Mouse (Mus musculus): Measurements from ENCODE around the gene Zfp672. TPM values are rescaled to one million over a fixed set of nuclear protein-coding genes. Genes with fewer than 3 reads are reported as not detected.

Gene Zfp672
- 35.2 and 38.3 TPM in 2 replicates for polyA plus RNA-seq (2012; rRNA removed)

GRCm38 (mm10) chr11:58330276-58331148 is at the start of gene Zfp672, which contains the start of gene Sh3bp5l:
Gene Zfp672, minus strand, starts transcription at chr11:58330339.
Gene Sh3bp5l, plus strand, starts transcription at chr11:58330724.

GRCm38 (mm10) chr11:58378763-58379278 is 48.7 kb upstream of the Zfp672 start, which contains the start of gene Lypd8:
Gene Lypd8, plus strand, starts transcription at chr11:58379043.

GRCm38 (mm10) chr11:58306860-58307308 is 23.3 kb downstream of the Zfp672 start, which contains the start of gene Zfp692:
Gene Zfp692, plus strand, starts transcription at chr11:58307069.

GRCm38 (mm10) chr11:58274572-58274971 is 55.6 kb downstream of the Zfp672 start, which contains the start of gene 4930438A08Rik:
Gene 4930438A08Rik, plus strand, starts transcription at chr11:58274799.

Other genes with a start within 250 kb of the Zfp672 start
- gene Gm12248, start 237.2 kb downstream of the Zfp672 start, polyA plus RNA-seq (2012; rRNA removed) = not detected in 2 replicates
- gene Cnot8, start 226.2 kb downstream of the Zfp672 start, polyA plus RNA-seq (2012; rRNA removed) = 107 and 111 TPM in 2 replicates
- gene Gemin5, start 161.8 kb downstream of the Zfp672 start, polyA plus RNA-seq (2012; rRNA removed) = 11.3 and 12.1 TPM in 2 replicates
- gene Mrpl22, start 158.7 kb downstream of the Zfp672 start, polyA plus RNA-seq (2012; rRNA removed) = 77.5 and 91.2 TPM in 2 replicates
- 2.6 and 4.7 TPM in 2 replicates for gene Igtp, start 130.8 kb downstream of the Zfp672 start, polyA plus RNA-seq (2012; rRNA removed)
- 2.0 and 2.4 TPM in 2 replicates for gene Irgm2, start 130.7 kb downstream of the Zfp672 start, polyA plus RNA-seq (2012; rRNA removed)
- gene 4930438A08Rik, start 55.5 kb downstream of the Zfp672 start, polyA plus RNA-seq (2012; rRNA removed) = 0.04 and 0.05 TPM in 2 replicates
- gene Zfp692, start 23.3 kb downstream of the Zfp672 start, polyA plus RNA-seq (2012; rRNA removed) = 62.8 and 69.6 TPM in 2 replicates
- gene Sh3bp5l, start 385 bp upstream of the Zfp672 start, polyA plus RNA-seq (2012; rRNA removed) = 38.0 and 39.2 TPM in 2 replicates
- 0.11 and 0.13 TPM in 2 replicates for gene Lypd8, start 48.7 kb upstream of the Zfp672 start, polyA plus RNA-seq (2012; rRNA removed)
- gene 1810065E05Rik, start 90.8 kb upstream of the Zfp672 start, polyA plus RNA-seq (2012; rRNA removed) = not detected in 2 replicates
- not detected in 2 replicates for gene Gm12253, start 102.2 kb upstream of the Zfp672 start, polyA plus RNA-seq (2012; rRNA removed)
- not detected in 2 replicates for gene Lypd9, start 122.6 kb upstream of the Zfp672 start, polyA plus RNA-seq (2012; rRNA removed)
- gene Olfr30, start 131.9 kb upstream of the Zfp672 start, polyA plus RNA-seq (2012; rRNA removed) = not detected in 2 replicates
- gene Olfr332, start 162.2 kb upstream of the Zfp672 start, polyA plus RNA-seq (2012; rRNA removed) = not detected in 2 replicates
- gene Olfr331, start 172.2 kb upstream of the Zfp672 start, polyA plus RNA-seq (2012; rRNA removed) = not detected in 2 replicates
- not detected in 2 replicates for gene Olfr330, start 204.5 kb upstream of the Zfp672 start, polyA plus RNA-seq (2012; rRNA removed)
- not detected in 2 replicates for gene Olfr329-ps, start 216.1 kb upstream of the Zfp672 start, polyA plus RNA-seq (2012; rRNA removed)
- 0.02 and 0.03 TPM in 2 replicates for gene Olfr328, start 225.3 kb upstream of the Zfp672 start, polyA plus RNA-seq (2012; rRNA removed)
- 0.06 and 0.08 TPM in 2 replicates for gene Olfr224, start 240.2 kb upstream of the Zfp672 start, polyA plus RNA-seq (2012; rRNA removed)
- not detected in 2 replicates for gene Olfr325, start 247.4 kb upstream of the Zfp672 start, polyA plus RNA-seq (2012; rRNA removed)

All from central nervous system, embryonic 14 days (tissue).